Mouse (Mus musculus) cerebellum, adult 9-10 months (tissue): ENCODE data around the gene 1700086D15Rik.

ENCODE experiments used
- DNase-seq: peaks from one replicate; pipeline ENCODE4 v3.0.0; 2022

1700086D15Rik gene

GRCm38 (mm10) chr11:65159791-65160190 lies at the start of gene 1700086D15Rik:
Gene 1700086D15Rik, minus strand, starts transcription at chr11:65159891.
- DNase-seq, result no peak

GRCm38 (mm10) chr11:65209441-65209840 lies 49.8 kb upstream of the 1700086D15Rik start:
- no peak for DNase-seq

GRCm38 (mm10) chr11:65205306-65205705 lies 45.6 kb upstream of the 1700086D15Rik start:
- DNase-seq, result no peak

GRCm38 (mm10) chr11:65204651-65205050 lies 45.0 kb upstream of the 1700086D15Rik start:
- no peak for DNase-seq

GRCm38 (mm10) chr11:65203020-65203419 lies 43.3 kb upstream of the 1700086D15Rik start:
- DNase-seq, result no peak

GRCm38 (mm10) chr11:65202236-65202635 lies 42.5 kb upstream of the 1700086D15Rik start:
- DNase-seq, result no peak

- DNase-seq, result no peak
These were observed 38.3 kb upstream of the 1700086D15Rik start for GRCm38 (mm10) chr11:65198026-65198425.

GRCm38 (mm10) chr11:65197280-65197679 lies 37.6 kb upstream of the 1700086D15Rik start:
- DNase-seq, result peak; percentile 79

GRCm38 (mm10) chr11:65186974-65187373 lies 27.3 kb upstream of the 1700086D15Rik start:
- DNase-seq, result no peak

GRCm38 (mm10) chr11:65185114-65185513 lies 25.4 kb upstream of the 1700086D15Rik start:
- no peak for DNase-seq

- DNase-seq, result no peak
These were observed 10.5 kb upstream of the 1700086D15Rik start for GRCm38 (mm10) chr11:65170121-65170750.

GRCm38 (mm10) chr11:65162767-65163120 lies 3.1 kb upstream of the 1700086D15Rik start, which contains the start of gene Arhgap44:
Gene Arhgap44, minus strand, starts transcription at chr11:65162961.
- DNase-seq, result peak; percentile 75

GRCm38 (mm10) chr11:65161881-65162766 lies 2.4 kb upstream of the 1700086D15Rik start:
- DNase-seq, result peak; percentile 79

GRCm38 (mm10) chr11:65160991-65161880 lies 1.5 kb upstream of the 1700086D15Rik start:
- DNase-seq, result peak; percentile 49

GRCm38 (mm10) chr11:65158658-65158990 lies 1.1 kb downstream of the 1700086D15Rik start:
- DNase-seq, result no peak

GRCm38 (mm10) chr11:65157966-65158657 lies 1.6 kb downstream of the 1700086D15Rik start:
- peak; percentile 33 for DNase-seq

- peak; percentile 68 for DNase-seq
These were observed 6.7 kb downstream of the 1700086D15Rik start for GRCm38 (mm10) chr11:65153006-65153405.

- DNase-seq, result no peak
These were observed 11.2 kb downstream of the 1700086D15Rik start for GRCm38 (mm10) chr11:65148441-65148840.

GRCm38 (mm10) chr11:65142838-65143417 lies 16.8 kb downstream of the 1700086D15Rik start:
- DNase-seq, result no peak

- no peak for DNase-seq
These were observed 20.7 kb downstream of the 1700086D15Rik start for GRCm38 (mm10) chr11:65139030-65139429.

GRCm38 (mm10) chr11:65137145-65137652 lies 22.5 kb downstream of the 1700086D15Rik start:
- DNase-seq, result no peak

GRCm38 (mm10) chr11:65135251-65135739 lies 24.4 kb downstream of the 1700086D15Rik start:
- peak; percentile 76 for DNase-seq
